Mouse (Mus musculus): Measurements from ENCODE around the gene Bpifb6. TPM values are rescaled to one million over a fixed set of nuclear protein-coding genes. Genes with fewer than 3 reads are reported as not detected.

The Bpifb6 gene
- not detected for polyA plus RNA-seq (2014; fragmentation: Illumina TruSeq; extraction: RNeasy Lipid Tissue Mini Kit (QIAGEN cat#74804); ENCODE audit: low read depth, low replicate concordance)

GRCm38 (mm10) chr2:153900088-153900487 lies at the start of gene Bpifb6:
TSS of gene Bpifb6 (plus strand) at chr2:153900388.

GRCm38 (mm10) chr2:153870984-153871383 lies 29.2 kb upstream of the Bpifb6 start, which contains the start of gene Sun5:
TSS of gene Sun5 (minus strand) at chr2:153871084.

GRCm38 (mm10) chr2:153874745-153875144 lies 25.4 kb upstream of the Bpifb6 start, which contains the start of gene Bpifb2:
TSS of gene Bpifb2 (plus strand) at chr2:153875045.

GRCm38 (mm10) chr2:153917930-153918329 lies 17.7 kb downstream of the Bpifb6 start, which contains the start of gene Bpifb3:
TSS of gene Bpifb3 (plus strand) at chr2:153918230.

GRCm38 (mm10) chr2:153937843-153938242 lies 37.7 kb downstream of the Bpifb6 start, which contains the start of gene Bpifb4:
TSS of gene Bpifb4 (plus strand) at chr2:153938212.

Other genes starting within 250 kb of the Bpifb6 start
- gene Dnmt3c, start 203.7 kb upstream of the Bpifb6 start, polyA plus RNA-seq (2014; fragmentation: Illumina TruSeq; extraction: RNeasy Lipid Tissue Mini Kit (QIAGEN cat#74804); ENCODE audit: low read depth, low replicate concordance), result 0.28 TPM
- gene Mapre1, start 159.1 kb upstream of the Bpifb6 start, polyA plus RNA-seq (2014; fragmentation: Illumina TruSeq; extraction: RNeasy Lipid Tissue Mini Kit (QIAGEN cat#74804); ENCODE audit: low read depth, low replicate concordance), result 246 TPM
- gene Efcab8, start 120.5 kb upstream of the Bpifb6 start, polyA plus RNA-seq (2014; fragmentation: Illumina TruSeq; extraction: RNeasy Lipid Tissue Mini Kit (QIAGEN cat#74804); ENCODE audit: low read depth, low replicate concordance), result 15.6 TPM
- 54.6 TPM for gene Sun5, start 29.3 kb upstream of the Bpifb6 start, polyA plus RNA-seq (2014; fragmentation: Illumina TruSeq; extraction: RNeasy Lipid Tissue Mini Kit (QIAGEN cat#74804); ENCODE audit: low read depth, low replicate concordance)
- gene Bpifb2, start 25.3 kb upstream of the Bpifb6 start, polyA plus RNA-seq (2014; fragmentation: Illumina TruSeq; extraction: RNeasy Lipid Tissue Mini Kit (QIAGEN cat#74804); ENCODE audit: low read depth, low replicate concordance), result 0.15 TPM
- gene Bpifb3, start 17.8 kb downstream of the Bpifb6 start, polyA plus RNA-seq (2014; fragmentation: Illumina TruSeq; extraction: RNeasy Lipid Tissue Mini Kit (QIAGEN cat#74804); ENCODE audit: low read depth, low replicate concordance), result 0.22 TPM
- gene Bpifb4, start 37.8 kb downstream of the Bpifb6 start, polyA plus RNA-seq (2014; fragmentation: Illumina TruSeq; extraction: RNeasy Lipid Tissue Mini Kit (QIAGEN cat#74804); ENCODE audit: low read depth, low replicate concordance), result not detected
- gene Bpifa6, start 74.6 kb downstream of the Bpifb6 start, polyA plus RNA-seq (2014; fragmentation: Illumina TruSeq; extraction: RNeasy Lipid Tissue Mini Kit (QIAGEN cat#74804); ENCODE audit: low read depth, low replicate concordance), result 4.7 TPM
- gene Bpifa2, start 107.9 kb downstream of the Bpifb6 start, polyA plus RNA-seq (2014; fragmentation: Illumina TruSeq; extraction: RNeasy Lipid Tissue Mini Kit (QIAGEN cat#74804); ENCODE audit: low read depth, low replicate concordance), result not detected
- gene Bpifa3, start 229.9 kb downstream of the Bpifb6 start, polyA plus RNA-seq (2014; fragmentation: Illumina TruSeq; extraction: RNeasy Lipid Tissue Mini Kit (QIAGEN cat#74804); ENCODE audit: low read depth, low replicate concordance), result 35.2 TPM
- gene Bpifa1, start 242.5 kb downstream of the Bpifb6 start, polyA plus RNA-seq (2014; fragmentation: Illumina TruSeq; extraction: RNeasy Lipid Tissue Mini Kit (QIAGEN cat#74804); ENCODE audit: low read depth, low replicate concordance), result 0.48 TPM